Mouse (Mus musculus): Measurements from ENCODE around the gene Vwa7.

Vwa7 gene

DNA sequence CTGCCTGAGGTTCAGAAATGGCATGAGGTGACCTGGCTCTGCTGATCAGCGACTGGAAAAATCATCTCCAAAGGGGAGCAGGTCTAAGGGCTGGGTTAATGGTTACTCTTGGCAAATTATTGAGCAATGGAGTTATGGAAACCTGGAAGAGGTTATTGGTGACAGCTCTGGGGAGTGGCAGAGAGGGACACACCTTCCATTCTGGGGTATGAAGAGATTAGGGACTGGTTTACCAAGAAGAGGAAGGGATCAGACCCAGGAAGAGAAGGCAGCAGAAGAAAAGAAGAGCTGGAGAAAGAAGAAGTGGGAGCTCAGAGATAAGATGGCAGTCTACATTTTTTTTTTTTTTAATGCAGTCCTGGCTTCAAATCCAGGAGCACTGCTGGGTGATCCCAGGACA, 31.3 kb downstream of the Vwa7 start:
- no peak for DNase-seq

DNA sequence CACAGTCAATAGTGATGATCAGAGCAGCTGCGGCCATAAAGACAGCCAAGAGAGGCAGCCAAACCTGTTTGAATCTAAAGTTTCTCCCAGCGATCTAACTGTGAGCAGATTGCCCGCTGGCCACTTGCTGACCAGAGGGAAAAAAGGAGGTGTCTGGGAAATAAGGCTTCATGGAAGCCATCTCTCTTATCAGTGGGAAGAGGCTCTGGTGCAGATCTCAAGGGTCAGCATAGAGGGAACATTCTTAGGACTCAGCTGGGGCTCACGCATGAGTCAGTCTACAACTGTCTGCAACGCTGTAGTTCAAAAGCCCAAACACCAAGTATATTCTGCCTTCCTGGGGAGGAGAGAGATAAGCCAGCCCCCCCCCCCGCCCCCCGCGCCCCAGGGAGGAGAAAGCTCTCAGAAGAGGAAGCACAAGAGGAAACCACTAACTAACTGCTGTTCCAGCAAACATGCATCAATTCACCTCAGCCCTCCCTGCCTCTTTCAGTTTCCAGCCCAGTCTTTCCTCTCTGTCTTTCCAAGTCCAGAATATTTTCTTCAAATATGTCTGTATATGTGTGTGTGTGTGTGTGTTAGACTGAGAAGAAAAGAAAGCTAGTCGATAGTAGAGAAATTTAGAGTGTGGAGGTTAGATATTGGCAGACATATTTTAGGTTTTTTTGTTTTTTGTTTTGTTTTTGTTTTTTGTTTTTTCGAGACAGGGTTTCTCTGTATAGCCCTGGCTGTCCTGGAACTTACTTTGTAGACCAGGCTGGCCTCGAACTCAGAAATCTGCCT, 32.0 kb downstream of the Vwa7 start:
- DNase-seq: no peak

DNA sequence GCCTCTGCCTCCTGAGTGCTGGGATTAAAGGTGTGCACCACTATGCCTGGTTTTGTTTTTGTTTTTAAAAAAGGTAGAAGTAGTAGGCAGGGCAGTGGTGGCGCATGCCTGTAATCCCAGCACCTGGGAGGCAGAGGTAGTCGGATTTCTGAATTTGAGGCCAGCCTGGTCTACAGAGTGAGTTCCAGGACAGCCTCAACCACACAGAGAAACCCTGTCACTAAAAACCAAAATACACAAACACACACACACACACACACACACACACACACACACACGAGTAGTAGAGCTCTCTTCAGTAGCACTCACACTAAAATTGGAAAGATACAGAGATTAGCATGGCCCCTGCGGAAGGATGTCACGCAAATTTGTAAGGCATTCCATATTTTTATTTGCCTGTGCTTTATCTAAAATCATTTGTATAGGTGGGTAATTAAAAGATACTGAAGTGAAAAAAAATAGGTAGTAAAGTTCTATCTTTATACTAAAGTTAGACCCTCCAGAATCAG, 32.6 kb downstream of the Vwa7 start:
- DNase-seq: no peak

DNA sequence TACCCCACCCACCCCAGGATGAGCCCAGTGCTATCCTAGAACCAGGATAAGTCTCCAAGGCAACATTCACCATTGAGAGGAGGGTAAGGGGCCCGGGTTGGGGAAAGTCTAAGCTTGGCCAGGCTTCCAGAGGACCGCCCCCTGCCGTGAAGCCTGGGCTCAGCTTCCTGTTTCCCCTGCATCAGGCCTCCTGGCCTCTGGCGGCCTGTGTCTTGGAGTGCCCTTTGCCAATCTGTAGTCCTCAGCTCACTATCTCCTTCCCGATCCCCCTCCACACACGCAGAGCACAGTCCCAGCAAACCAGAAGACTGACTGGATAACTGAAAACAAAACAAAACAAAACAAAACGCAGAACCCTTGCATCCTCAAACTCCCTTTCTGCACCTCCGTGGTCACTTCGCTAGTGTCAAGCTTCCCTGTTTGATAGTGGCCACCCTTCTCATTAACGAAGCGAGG, 33.2 kb downstream of the Vwa7 start, which contains the start of gene Clic1:
Gene Clic1 (plus strand): TSS at position 406 of the 456 bp plus-strand sequence.
- no peak for DNase-seq

DNA sequence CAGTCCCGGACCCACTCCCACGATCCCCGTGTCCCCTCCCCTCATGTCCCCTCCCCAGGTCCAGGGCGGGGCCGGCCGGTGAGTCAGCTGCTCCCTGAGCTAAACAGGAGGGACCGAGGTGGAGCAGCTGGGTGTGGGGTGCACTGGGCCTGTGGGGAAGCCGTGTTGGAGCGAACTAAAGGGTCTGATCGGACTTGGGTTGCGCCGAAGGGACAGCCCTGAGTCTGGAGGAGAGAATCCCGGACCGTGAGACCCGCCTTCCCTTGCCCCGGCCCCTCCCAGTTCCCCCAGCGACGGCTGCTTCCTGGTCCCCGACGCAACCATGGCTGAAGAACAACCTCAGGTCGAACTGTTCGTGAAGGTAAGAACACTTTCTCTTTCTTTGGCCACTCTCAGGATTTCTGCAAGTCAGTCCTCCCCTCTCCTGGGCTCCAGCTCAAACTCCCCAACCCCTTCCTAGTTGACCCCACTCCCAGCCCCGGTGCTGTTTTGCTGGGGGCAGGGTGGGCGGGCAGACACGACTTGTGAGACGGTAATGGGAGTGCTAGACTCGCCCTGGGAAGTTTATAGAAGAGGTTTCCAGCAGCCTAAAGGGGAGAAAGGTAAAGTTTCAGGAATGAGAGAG, 33.9 kb downstream of the Vwa7 start:
- no peak for DNase-seq

DNA sequence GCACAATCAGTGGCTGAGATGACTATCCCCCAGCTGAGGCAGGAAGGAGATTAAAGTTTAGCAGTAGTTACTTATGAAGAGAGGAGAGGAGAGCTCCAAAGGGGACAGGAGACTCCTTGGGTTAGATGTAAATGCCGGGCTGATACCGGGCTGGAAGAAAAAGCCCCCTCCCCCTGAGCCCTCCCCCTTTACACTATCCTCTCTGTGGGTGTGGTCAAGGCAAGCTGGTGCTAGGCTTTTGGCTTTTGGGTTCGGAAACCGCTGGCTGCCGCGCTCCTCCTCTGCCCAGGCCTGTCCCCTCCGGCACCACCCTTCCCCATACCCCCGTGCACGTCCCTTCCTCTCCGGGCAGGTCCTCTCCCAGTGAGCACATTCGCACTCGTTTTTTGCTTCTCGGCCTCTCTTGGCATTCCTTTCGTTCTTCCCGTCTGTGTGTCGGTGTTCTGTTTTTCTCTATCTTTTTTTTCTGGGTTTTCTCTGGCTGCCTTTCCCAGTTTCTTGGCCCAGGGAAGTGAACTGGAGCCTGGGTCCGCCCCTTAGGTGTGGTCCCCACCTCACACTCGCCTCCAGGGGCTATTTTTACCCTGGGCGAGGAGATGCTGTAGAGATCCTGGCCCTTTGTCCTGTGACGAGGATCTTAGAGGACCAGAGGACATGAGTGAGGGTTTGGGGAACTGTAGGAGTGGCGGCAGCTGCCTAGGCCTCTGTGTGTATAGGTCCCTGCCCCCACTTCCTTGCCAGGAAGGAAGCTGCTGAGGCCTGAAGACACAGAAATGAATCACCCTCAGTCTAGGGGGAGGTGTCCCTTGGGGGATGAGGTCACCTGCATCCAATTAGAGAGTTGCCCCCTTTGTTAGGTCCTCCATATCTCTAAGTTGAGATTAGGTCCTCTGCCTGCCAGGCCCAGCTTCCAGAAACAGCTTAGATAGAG, 35.0 kb downstream of the Vwa7 start:
- DNase-seq: no peak

DNA sequence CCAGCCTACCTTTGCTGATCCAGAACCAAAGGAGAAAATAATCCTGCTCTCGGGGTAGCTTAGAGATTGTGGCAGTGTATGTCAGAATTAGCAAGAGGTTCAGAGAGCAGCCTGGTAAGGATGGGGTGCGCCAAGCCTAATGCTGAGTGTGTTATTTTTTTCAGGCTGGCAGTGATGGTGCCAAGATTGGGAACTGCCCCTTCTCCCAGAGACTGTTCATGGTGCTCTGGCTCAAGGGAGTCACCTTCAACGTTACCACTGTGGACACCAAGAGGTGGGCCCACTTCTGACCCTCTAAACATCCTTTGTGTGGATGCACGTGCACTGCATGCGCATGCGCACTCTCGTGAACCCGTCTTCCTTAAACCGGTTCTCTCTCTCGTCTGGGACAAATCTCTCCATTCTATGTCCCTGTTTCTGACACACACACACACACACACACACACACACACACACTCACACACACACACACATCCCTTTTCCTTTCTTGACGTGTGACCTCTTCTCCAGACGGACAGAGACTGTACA, 36.0 kb downstream of the Vwa7 start:
- DNase-seq: no peak

DNA sequence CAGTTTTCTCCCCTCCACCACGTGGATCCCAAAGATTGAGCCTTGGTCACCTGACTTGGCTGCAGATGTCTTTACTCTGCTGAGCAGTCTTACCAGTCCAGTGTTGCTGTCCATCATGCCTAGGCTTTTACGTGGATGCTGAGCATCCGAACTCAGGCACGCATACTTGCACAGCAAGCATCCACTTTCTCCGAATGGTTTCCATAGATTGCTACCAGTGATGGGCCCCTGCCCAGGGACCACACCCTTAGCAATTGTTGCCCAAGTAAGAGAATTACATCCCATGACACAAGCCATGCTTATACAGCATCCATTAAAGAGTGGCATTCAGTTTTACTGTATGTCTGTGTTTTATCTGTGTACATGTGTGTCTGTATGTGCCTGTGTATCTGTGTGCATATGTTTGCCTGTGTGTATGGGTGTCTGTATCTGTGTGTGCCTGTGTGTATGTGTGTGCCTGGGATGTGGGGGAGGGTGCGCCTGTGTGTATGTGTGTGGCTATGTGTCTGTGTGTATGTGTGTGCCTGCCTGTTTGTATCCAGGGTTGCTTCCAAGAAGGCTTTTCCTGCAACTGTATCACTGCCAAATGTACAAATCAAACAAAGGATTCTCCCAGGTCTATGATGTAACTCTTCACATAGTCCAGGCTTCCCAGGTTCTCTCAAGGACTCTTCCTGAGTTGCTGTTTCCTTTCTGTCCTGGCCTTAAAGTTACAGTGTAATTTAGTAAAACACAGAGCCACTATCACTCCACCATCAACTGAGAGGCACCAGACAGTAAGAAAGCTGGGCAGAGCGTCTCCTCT, 39.5 kb downstream of the Vwa7 start:
- no peak for DNase-seq

DNA sequence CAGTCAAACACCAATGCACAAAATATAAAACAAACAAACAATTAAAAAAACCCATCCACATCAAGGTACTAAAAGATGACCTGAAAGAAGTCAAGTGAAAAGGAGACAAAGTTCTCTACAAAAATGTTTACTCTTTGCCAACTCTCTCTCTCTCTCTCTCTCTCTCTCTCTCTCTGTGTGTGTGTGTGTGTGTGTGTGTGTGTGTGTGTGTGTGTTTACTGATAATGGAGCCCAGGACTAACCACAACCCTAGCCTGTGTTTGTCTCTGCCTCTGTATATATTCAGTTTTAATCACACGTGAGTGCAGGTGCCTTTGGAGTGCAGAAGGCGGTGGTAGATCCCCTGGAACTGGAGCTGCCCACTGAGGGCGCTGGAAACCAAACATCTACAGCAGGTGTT, 40.7 kb downstream of the Vwa7 start:
- no peak for DNase-seq

DNA sequence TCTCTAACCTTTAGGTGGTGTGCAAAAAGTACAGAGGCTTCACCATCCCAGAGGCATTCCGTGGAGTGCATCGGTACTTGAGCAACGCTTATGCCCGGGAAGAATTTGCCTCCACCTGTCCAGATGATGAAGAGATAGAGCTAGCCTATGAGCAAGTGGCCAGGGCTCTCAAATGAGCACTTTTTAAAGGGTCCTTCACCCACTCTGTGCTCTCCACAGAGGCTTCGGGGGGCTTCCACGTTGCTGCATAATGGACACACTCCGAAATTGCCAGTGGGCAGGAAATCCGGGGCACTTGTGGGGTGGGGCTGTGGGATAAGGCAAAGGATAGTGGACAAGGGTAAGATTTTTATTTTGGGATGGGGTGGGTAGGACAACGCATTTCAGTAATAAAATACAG, 41.9 kb downstream of the Vwa7 start:
- no peak for DNase-seq

DNA sequence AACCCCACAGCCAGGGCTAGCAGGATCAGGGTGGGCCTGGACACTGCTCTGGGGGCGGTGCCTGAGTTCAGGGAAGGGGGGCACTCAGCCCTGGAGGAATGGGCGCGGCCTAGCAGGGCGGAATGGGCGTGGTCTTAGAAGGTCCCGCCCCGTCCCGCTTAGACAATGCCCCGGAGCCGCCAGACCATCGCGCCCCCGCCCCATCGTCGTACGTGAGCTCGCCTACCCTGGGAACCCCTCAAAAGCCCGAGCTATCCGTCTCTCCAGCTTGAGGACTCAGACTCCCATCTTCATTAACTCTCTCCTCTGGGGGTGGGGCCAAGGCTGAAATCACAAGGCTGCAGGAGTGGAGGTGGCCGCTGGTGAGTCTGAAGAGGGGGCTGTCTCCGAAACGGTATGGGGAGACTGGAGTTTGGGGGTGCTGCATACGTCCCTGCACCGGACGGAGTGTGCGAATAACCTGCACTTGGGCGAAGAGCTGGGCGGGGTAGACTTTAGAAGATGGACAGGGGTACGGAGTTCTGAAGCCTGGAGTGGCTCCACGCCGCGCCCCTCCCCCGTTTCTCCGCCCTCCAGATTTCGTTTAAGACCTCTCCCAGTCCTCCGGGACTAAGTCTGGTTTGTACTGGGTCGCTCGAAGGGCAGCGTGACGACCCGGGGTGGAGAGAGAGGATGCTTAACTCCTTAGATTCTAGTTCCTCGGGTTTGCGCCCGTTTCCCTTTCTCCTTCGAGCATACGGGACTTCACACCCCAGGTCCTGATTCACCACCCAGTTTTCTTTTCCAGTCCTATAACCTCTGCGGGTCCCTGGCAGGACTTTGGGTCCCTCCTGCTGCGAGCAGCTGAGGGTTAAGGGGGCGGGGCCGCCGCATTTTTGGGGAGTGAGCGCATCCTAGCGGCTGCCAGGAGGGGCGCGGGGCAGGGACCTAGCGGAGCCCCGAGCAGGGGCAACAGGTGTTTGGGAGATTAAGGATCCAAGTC, 42.8 kb downstream of the Vwa7 start, which contains the start of gene Ddah2:
Gene Ddah2 (plus strand): TSS at position 125 of the 982 bp plus-strand sequence.
- peak; percentile 61 for DNase-seq

DNA sequence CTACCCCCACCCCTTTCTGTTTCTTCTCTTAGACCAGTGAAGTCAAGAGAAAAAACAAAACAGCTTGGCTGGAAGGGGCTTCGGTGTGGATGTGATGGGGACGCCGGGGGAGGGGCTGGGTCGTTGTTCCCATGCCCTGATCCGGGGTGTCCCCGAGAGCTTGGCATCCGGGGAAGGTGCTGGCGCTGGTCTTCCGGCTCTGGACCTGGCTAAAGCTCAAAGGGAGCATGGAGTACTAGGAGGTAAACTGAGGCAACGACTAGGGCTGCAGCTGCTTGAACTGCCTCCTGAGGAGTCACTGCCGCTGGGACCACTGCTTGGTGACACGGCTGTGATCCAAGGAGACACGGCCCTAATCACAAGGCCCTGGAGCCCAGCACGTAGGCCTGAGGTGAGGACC, 43.7 kb downstream of the Vwa7 start:
- DNase-seq: no peak

DNA sequence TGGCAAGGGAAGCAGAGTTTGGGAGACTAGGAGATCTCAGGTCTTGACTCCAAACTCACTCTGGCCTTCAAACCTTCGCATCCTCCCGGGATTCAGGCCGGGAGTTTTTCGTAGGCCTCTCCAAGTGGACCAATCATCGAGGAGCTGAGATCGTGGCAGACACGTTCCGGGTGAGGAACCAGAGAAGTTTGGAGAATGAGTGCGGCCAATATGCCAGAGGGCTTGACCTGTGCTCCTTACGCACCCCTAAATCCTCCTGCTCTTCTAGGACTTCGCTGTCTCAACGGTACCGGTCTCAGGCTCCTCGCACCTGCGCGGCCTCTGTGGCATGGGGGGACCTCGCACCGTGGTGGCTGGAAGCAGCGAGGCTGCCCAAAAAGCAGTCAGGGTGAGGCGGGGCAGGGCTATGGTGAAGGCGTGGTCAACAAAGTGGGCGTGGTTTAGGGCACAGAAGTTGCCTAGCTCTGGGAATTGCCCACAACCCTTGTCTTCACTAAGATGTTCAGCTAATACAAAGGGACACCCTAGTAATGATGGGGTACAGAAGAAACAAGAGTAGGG, 44.4 kb downstream of the Vwa7 start:
- no peak for DNase-seq

DNA sequence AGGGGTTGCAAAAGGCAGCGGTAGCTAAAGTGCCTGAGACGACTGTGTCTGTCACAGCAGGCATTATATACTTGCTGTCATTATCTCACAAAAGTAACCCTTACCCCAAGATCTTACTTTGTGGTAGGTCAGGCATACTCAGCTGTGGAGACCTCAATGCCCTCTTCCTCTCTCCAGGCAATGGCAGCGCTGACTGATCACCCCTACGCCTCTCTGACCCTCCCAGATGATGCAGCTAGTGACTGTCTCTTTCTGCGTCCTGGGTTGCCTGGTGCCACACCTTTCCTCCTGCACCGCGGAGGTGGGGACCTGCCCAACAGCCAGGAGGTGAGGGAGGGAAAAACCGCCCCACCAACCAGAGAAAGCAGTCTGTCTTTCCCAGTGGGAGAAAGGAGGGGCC, 44.9 kb downstream of the Vwa7 start:
- no peak for DNase-seq

DNA sequence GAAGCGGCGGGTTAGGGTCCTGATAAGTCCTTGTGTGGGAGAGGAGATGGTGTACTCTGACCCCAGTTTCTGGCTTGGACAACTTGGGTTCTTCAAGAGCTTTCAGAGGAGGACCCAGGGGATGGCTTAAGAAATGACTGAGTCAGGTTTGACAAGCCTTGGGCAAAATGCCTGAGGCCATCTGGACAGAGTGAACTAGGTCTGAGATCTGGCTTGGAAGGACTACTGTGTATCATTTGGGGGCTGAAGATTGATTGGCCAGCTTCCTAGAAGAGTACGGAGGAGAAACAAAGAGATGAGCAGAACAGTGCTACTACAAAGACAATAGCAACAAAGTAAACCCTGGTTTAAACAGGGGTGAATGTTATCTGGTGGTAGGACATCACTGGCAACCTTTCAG, 47.1 kb downstream of the Vwa7 start:
- no peak for DNase-seq

DNA sequence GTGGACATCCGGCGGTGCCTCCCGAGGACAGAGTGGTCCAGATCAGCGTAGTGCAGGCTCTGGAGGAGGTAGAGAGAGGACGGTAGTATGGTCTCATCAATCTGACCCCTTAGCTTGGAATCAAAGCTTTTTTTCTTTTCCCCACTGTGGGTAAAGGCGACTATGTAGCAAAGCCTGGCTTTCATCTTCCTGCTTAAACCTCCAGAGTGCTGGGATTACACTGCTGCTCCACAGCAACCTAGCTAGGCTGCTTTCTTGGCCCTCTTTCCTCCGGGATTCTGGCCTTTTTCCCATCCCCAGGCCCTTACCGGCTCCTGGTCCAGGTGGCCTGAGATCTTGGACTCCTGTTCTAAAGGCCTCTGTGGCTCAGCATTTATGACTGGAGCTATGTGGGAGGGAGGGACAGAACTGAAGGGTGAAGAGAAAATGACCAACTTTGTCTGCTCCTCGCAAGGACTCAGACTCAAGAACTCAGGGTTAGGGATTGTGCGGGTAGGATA, 48.0 kb downstream of the Vwa7 start:
- DNase-seq: no peak

DNA sequence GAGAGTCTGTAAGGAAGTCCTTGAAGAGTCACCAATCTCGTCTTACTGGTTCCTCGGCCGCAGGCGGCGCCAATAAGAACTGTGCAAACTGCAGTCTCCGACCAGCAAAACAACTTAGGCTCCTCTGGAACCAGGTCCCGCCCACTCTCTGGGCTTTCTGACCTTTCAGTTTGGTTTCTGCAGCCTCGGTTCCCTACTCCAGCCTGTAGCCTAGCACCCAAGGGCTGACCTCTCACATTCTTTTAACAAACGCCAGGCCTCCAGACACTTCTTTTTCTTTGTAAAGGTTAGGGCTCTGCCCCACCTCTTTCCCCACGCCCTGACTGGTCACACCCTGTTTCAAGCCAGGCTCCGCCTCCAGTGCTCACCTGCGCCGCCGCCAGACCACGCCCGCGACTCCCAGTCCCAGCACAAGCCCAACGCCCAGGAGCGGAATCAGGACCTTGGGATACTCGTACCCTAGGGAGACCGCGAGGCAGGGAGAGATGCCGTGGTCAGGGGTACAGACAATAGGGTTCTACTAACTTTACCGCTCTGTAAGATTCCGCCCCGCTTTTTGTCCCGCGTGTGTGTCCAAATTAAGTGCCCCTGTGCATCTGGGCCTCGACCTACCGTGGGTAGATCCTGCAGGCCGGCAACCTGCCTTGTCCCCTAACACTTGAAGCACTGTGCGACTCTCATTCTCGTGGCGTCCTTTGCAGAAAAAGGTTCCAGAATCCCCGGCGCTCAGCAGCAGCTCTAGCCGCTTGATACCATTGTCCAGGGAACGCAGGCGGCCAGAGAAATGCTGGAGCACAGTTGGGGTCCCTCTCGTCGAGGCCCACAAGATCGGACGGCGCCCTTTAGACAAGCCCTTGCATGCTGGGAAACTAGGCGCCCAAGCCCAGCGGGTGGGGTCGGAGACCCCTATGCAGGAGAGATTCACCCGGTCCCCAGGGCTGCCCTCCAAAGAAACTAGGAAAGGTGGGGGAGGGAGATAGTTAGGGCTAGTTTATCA, 48.9 kb downstream of the Vwa7 start, which contains the start of gene Ly6g6c:
Gene Ly6g6c (plus strand): TSS at position 438 of the 997 bp plus-strand sequence.
- DNase-seq: no peak

DNA sequence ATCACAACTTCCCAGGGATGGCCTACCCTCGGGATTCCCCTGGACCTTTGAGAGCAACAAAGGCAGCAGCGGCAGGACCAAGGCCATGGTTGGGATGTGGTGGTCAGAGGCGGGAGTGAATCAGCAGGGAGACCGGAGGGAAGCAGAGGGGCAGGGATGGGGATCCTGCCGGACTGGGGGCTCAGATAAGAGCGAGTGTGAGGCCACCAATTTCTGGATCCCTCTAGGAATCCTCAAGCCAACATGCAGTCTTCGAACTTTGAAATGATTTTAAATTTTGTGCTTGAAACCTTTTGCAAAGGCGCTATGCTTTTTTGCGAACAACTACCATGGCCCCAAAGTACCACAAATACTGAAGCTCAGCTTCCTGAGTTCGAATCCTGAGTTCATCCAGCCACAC, 49.7 kb downstream of the Vwa7 start, which contains the start of gene Mpig6b:
Gene Mpig6b (minus strand): TSS at position 101 of the 400 bp plus-strand sequence.
- DNase-seq: no peak
